Mouse (Mus musculus) layer of hippocampus, adult 6 months (tissue): ENCODE results near the gene Flg2. TPM values are rescaled to one million over a fixed set of nuclear protein-coding genes. Genes with fewer than 3 reads are reported as not detected.

Source experiments
- long read RNA-seq, 2 experiments: library from polyadenylated mRNA; unstranded; transcript quantifications; one replicate each; pipeline ENCODE4 v2.0.0; 2019 to 2020
- polyA plus RNA-seq: library from polyadenylated mRNA; unstranded; fragments of <200 nt; fragmentation: Nextera tagmentation; gene quantifications from 2 replicates; pipeline ENCODE4 v1.2.3, GENCODE M21; 2021

Gene Flg2
- polyA plus RNA-seq, result not detected in 2 replicates
- long read RNA-seq, experiment 1, result 0 reads
- long read RNA-seq, experiment 2, result 0 reads

DNA sequence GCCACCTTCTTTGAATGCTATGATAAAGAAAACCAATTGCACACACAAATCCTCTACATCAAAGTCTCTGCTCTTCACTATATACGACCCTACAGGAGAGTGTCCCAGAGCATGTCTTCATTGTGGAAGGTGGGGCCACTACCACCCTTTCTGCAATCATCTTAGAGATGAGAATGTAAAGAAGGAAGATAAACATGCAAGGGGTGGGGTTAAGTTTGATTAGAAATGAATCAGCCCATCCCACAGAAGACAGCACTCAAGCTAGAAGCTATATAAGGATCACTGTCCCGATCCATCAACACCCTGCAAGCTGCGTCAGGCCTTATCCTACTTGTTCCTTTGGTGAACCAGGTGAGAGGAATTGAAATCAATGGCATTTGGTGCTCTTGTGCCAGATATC is at the start of gene Flg2:
Gene Flg2 (plus strand): TSS at position 301 of the 400 bp plus-strand sequence.

Other genes starting within 250 kb of the Flg2 start
- gene Lce3d, start 239.9 kb upstream of the Flg2 start, polyA plus RNA-seq, result not detected in 2 replicates
- not detected in 2 replicates for gene Lce3e, start 230.2 kb upstream of the Flg2 start, polyA plus RNA-seq
- gene Lce3f, start 205.1 kb upstream of the Flg2 start, polyA plus RNA-seq, result not detected in 2 replicates
- gene Crct1, start 181.6 kb upstream of the Flg2 start, polyA plus RNA-seq, result not detected in 2 replicates
- gene Lce1m, start 178.2 kb upstream of the Flg2 start, polyA plus RNA-seq, result not detected in 2 replicates
- gene Gm4858, start 128.5 kb upstream of the Flg2 start, polyA plus RNA-seq, result not detected in 2 replicates
- not detected in 2 replicates for gene Crnn, start 52.5 kb upstream of the Flg2 start, polyA plus RNA-seq
- gene Flg, start 76.2 kb downstream of the Flg2 start, polyA plus RNA-seq, result not detected in 2 replicates
- gene Hrnr, start 122.5 kb downstream of the Flg2 start, polyA plus RNA-seq, result not detected in 2 replicates
- not detected in 2 replicates for gene Rptn, start 196.4 kb downstream of the Flg2 start, polyA plus RNA-seq
- gene Tchh, start 245.1 kb downstream of the Flg2 start, polyA plus RNA-seq, result 1.0 and 1.2 TPM in 2 replicates